Mouse (Mus musculus) ovary, postnatal 14 days (tissue): ENCODE measurements around the gene Phactr1.

ENCODE experiments used
- DNase-seq: peaks from one replicate; pipeline ENCODE4 v3.0.0; 2022; ENCODE audit warnings: low spot score

Gene Phactr1

GRCm38 (mm10) chr13:42976144-42976543 is 295.7 kb downstream of the Phactr1 start:
- no peak for DNase-seq

- no peak for DNase-seq
Observed at GRCm38 (mm10) chr13:42976967-42977366, 296.5 kb downstream of the Phactr1 start.

DNA sequence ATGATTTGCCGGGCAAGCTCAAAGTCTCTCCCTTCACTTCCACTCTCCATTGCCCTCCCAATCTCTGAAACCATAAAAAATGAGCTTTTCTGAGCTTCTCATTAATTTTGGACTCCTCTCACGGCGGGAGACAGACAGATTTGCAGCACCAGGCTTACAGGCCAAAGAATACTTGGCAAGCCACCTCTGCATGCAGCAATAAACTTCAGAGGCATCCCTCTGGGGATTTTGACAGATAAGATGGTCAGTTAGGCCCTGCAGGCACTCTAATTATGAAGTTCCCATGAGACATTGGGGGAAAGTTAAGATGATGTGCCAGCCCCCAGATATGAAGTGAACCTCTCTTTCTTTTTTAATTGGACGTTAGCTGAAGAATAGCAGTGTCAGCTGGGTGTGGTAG is 300.2 kb downstream of the Phactr1 start:
- DNase-seq, result no peak

GRCm38 (mm10) chr13:42982646-42983045 is 302.2 kb downstream of the Phactr1 start:
- DNase-seq, result no peak

DNA sequence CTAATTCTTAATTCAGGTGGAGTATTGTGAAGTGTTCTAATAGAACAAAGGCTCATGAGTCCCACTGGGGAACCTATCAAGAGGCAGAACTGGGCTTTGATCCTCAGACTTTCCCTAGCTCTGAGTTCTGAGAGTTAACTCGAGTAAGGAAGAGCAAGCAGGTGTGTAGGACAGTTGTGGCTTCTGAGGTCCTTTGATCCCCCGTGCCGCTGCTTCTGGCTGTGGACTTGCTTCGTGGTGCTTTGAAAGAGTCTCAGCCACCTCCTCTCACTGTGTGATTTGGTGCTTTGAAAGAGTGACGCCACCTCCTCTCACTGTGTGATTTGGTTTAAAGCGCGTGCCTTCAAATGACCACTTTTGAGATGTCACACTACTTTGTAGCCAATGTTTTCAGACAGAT is 305.4 kb downstream of the Phactr1 start:
- DNase-seq, result no peak

DNA sequence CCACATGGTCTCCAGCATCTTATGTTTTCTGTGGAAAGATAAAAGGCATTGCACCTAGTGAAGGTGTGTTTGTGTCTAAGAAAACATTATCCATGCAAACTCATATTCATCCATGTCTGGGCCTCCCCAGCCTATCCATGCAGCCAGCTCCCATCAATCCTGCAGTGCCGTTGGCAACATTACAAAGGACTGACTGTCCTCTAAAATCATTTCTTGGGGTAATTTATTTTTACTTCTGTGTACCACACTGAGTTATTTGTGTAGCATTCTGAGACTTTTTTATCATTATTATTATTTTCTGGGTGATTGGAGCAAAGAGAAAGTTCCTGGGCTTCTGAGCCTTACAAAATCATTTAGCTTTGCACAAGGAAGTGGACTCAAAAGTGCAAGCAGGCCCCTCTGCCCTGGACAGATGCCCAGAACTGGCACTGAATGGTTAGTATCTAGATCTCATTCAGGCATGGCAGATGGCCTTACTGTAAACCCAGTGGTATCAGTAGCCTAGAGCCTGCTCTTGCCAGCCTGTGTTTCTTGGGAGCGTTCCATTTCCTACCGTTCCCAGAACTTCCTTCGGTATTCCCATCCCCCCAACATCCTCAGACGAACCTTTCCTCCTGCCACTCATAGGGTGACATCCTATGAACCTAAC is 307.6 kb downstream of the Phactr1 start:
- DNase-seq, result peak; percentile 37

DNA sequence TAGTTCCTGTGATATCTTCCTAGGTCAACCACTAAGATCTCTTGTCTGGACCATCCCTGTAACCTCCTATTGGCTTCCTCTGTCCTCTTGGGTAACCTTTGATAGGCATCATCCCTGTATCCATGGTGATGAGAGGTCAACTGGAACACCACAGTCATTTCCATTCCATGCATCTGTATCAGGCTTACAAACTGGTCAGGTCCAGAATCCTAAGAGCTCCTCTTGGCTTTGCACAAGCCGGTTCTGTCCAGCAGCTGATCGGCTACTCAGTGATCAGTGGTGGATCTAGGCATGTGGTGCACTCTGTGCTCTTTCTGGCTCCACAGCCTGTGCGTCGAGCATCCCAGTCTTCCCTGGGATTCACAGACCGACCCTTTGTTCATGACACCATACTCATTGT is 309.1 kb downstream of the Phactr1 start:
- no peak for DNase-seq

GRCm38 (mm10) chr13:42990051-42990450 is 309.6 kb downstream of the Phactr1 start:
- DNase-seq, result no peak

DNA sequence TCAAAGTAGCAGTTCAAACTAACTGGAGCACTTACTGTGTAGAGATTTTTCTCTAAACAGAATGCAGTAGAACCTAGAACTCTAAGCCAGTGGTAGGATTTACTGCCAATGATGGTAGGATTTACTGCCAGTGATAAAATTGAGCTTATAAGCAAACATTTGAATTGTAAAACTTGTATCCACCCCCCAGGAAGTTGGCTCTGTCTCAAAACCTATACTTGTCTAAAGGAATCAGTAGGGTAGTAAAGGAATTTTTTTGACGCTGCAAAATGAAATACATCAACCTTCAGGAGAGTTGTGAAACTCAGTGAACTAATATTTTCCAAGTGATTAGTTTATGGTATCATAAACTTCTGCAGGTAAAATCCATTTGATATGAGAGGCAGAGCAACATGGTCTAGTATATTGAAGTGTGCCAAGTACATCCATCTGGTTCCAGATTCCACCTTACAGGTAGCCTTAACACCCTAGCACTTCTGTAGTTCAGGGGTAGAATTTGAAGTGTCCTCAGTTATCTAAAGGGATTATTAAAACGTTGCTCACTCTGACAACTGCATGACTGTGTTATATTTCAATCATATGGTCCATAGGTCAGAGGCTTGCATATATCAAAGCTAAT is 310.2 kb downstream of the Phactr1 start:
- no peak for DNase-seq

GRCm38 (mm10) chr13:42991164-42991563 is 310.7 kb downstream of the Phactr1 start:
- no peak for DNase-seq

DNA sequence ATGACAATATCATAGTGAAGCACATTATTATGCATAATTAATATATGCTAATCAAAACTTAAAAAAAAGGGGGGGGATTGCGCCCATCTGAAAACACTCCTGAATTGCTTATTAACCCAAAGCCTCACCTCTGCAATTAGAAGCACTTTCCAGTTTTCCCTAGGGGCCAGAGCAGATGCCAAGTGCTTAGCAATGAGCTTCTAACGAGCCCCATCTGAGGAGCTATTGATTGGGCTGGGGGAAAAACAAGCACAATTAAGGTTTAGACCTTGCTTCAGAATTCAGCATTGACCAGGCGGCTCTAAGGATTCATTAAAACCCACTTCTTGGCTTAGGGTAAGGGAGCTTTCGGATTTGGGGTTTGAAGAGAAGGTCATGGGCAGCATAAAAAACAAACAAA is 311.9 kb downstream of the Phactr1 start:
- DNase-seq, result no peak

GRCm38 (mm10) chr13:42994276-42994675 is 313.9 kb downstream of the Phactr1 start:
- no peak for DNase-seq

DNA sequence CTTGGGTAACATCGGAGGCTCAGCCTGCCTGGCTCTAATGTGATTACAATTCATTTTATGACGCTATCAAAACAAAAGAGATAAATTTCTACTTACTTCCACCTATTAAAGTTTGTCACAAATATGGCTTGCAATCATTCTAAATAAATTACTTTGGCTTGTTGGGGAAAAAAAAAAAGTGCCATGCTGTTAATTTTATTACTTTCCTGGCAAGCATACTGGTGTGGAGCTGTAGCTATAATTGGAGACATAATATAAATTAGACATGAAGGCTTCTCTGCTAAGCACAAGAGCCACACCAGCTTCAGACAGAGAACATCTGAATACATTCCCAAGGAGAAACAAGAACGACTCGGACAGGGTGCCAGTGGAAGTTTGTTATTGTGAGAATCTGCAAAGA is 315.8 kb downstream of the Phactr1 start:
- DNase-seq, result no peak

GRCm38 (mm10) chr13:42999287-42999686 is 318.9 kb downstream of the Phactr1 start:
- DNase-seq, result no peak

GRCm38 (mm10) chr13:43005131-43005579 is 324.7 kb downstream of the Phactr1 start:
- DNase-seq, result no peak

DNA sequence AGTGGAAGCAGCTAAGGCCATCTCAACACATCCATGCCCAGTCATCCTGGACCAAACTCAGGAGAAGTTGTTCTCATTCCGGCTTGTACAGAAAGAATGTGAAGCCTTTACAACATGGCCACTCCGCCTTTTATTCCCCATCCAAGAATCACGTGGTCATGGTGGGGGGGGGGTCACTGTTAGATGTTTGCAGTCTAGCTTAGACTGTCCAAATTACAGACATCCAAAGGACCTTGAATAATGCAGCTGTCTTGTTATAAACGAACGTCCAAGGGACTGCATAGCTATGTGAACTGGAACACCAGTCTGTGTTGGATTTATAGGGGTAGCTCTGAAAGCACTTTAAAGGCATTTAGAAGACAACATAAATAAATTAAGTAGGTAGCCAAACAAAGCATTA is 328.0 kb downstream of the Phactr1 start:
- DNase-seq, result no peak

GRCm38 (mm10) chr13:43009596-43009995 is 329.2 kb downstream of the Phactr1 start:
- DNase-seq, result no peak

DNA sequence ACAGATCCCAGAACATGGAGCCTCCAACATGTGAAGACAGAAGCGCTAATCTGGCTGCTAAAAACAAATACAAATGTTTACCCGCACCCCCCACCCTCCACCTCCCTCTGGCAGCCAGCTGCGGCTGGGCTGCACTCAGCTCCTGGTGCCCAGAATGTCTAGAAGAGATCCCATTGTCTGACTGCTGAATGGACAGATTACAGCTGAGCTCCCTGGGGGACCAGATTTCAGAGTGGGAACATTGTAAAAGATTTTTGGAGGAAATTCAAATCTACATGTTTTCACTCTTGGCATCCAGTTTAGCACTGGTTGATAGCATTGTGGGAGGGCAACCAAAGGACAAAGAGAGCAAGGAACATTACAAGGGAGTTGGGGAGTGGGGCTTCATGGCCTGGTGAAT is 331.1 kb downstream of the Phactr1 start:
- DNase-seq, result no peak

- DNase-seq, result no peak
Observed at GRCm38 (mm10) chr13:43013984-43014383, 333.6 kb downstream of the Phactr1 start.

GRCm38 (mm10) chr13:43015768-43016167 is 335.3 kb downstream of the Phactr1 start:
- DNase-seq, result no peak

- no peak for DNase-seq
Observed at GRCm38 (mm10) chr13:43018863-43019262, 338.4 kb downstream of the Phactr1 start.

DNA sequence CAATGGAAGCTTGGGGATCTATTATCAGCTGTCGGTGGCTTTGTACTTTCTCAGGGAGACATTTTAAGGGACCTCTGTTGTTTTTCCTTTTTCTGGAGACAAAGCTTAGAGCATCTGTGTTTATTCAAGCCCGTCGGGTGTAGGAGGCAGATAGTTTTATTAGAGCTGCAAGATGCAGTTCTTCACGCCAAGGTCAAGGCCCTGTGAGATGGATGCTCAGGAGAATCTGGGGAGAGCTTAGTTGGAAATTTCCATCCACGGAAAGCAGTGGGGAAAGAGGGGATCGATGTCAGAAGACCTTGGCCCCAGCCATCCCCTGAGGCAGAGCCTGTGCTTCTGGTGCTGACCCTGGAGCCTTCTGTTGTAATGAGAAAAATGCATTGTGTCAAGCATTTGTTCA is 340.6 kb downstream of the Phactr1 start:
- peak; percentile 9 for DNase-seq

DNA sequence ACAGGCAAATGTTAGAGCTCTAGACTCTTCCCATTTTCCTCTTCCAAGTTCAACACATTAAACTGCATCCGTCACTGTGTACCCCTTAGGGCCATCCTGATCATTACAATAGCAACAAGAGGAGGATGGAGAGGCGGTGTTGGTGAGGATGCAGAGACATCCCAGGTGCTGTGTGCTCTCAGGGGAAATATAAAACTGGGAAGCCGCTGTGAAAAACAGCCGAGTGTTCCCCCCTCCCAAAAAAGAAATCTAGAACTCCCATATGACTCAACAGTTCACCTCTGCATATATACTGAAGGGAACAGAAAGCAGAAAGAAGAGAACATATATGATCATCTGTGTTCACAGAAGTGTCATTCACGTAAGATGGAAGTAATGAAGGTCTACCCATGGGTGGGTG is 342.6 kb downstream of the Phactr1 start:
- no peak for DNase-seq

DNA sequence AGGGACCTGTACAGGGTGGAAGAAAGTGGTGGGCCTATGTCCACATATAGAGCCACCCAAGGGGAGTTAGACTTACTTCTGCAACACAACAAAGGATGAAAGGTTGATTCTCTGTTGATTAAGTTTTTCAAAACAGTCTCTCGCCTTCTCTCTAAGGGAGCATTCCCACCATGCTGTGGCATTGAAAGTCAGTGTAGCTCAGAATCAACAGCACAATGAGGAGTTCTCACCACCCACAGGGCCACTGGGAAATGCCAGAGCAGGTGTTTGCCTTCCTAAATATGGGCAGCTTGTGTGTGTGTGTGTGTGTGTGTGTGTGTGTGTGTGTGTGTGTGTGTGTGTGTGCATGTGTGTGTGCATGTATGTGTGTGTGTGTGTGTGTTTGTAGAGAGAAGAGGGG is 347.1 kb downstream of the Phactr1 start:
- DNase-seq, result no peak
